Comparison of ENCODE assay signal across 8 mouse cellular contexts in genomic region chr19:21737881-21738590, GRCm38 (mm10). TPM values are rescaled to one million over a fixed set of nuclear protein-coding genes. Genes with fewer than 3 reads are reported as not detected.
DNase-seq lines count a peak whose midpoint lies in the region; ATAC-seq and TF ChIP-seq lines count a peak whose summit lies in the region.

No protein-coding gene starts in this region.

- no peaks in the 10 kb centered on the region for H3K9me3 ChIP-seq in intestine, embryonic 16.5 days (ENCODE audit: control insufficient read depth, low read length)
- H3K9me3 ChIP-seq in liver, embryonic 13.5 days (replicated peaks), result no peaks in the 10 kb centered on the region

- ATAC-seq in cerebellum, adult (ENCODE audit: insufficient number of reproducible peaks, low FRiP score, low TSS enrichment), result peak; percentile 27; the same call in 1 of the 2 replicates
- peak; percentile 71 for ATAC-seq in intestine, embryonic 16.5 days
- ATAC-seq in liver, embryonic 13.5 days (ENCODE audit: low read depth), result no peak
- no peak for ATAC-seq in erythroid progenitor cell, adult 5-6 weeks (replicated peaks; ENCODE audit: low FRiP score, poor library complexity, severe bottlenecking)

- no peak for DNase-seq in thymus, adult 2 months
- no peak for DNase-seq in thymus, postnatal 10 days (ENCODE audit: low spot score in 2 of 2)
- DNase-seq in gastrocnemius, postnatal 14 days, result peak; percentile 80
- no peak for DNase-seq in liver, embryonic 13.5 days
- DNase-seq in right cerebral cortex, postnatal 4 days, result peak; percentile 41

- H3K4me1 ChIP-seq in thymus, adult 2 months (replicated peaks; ENCODE audit: control insufficient read depth, insufficient read depth, low read length), result peaks cover 5% of the 10 kb centered on the region; the same call in 1 of the 2 replicates
- peaks cover 10% of the 10 kb centered on the region; the same call in 1 of the 2 replicates for H3K4me1 ChIP-seq in intestine, embryonic 16.5 days (ENCODE audit: control insufficient read depth, insufficient read depth, low read length)
- H3K4me1 ChIP-seq in liver, embryonic 13.5 days (replicated peaks), result peaks cover 12% of the 10 kb centered on the region; the same call in 1 of the 2 replicates

- TF ChIP-seq CTCF in thymus, adult 2 months (IDR thresholded peaks at IDR 0.05; ENCODE audit: borderline replicate concordance, control insufficient read depth, extremely low read depth, insufficient read depth, low read length, poor library complexity), result no peak

- peak overlapping the region; percentile 19; the same call in 1 of the 2 replicates for H3K4me2 ChIP-seq in intestine, embryonic 16.5 days (ENCODE audit: low read depth, low read length)
- peak overlapping the region; percentile 54 for H3K4me2 ChIP-seq in liver, embryonic 13.5 days

- no peaks in the 10 kb centered on the region for H3K27me3 ChIP-seq in thymus, adult 2 months (ENCODE audit: control insufficient read depth, insufficient read depth, low read length)
- no peaks in the 10 kb centered on the region for H3K27me3 ChIP-seq in intestine, embryonic 16.5 days (replicated peaks; ENCODE audit: control insufficient read depth, insufficient read depth, low read length)
- H3K27me3 ChIP-seq in liver, embryonic 13.5 days, result no peaks in the 10 kb centered on the region

- H3K4me3 ChIP-seq in thymus, adult 2 months (ENCODE audit: control insufficient read depth, insufficient read depth, low read length), result peak overlapping the region; percentile 11; the same call in 1 of the 2 replicates
- no peak overlapping the region for H3K4me3 ChIP-seq in intestine, embryonic 16.5 days (ENCODE audit: low read length)
- peak overlapping the region; percentile 34 for H3K4me3 ChIP-seq in liver, embryonic 13.5 days (replicated peaks)

- H3K9ac ChIP-seq in intestine, embryonic 16.5 days (ENCODE audit: low read depth, low read length), result no peak overlapping the region
- 0 out of 2 replicates have a peak overlapping the region, but pooled peaks have one; percentile 26 for H3K9ac ChIP-seq in liver, embryonic 13.5 days

- no peak for TF ChIP-seq POLR2A in thymus, adult 2 months (IDR thresholded peaks at IDR 0.05; ENCODE audit: control insufficient read depth, extremely low read depth, insufficient read depth, low read length, poor library complexity)

- H3K27ac ChIP-seq in thymus, adult 2 months (ENCODE audit: control insufficient read depth, insufficient read depth, low read length), result peak overlapping the region; percentile 15; the same call in 1 of the 2 replicates
- H3K27ac ChIP-seq in intestine, embryonic 16.5 days (ENCODE audit: low read length), result peak overlapping the region; percentile 79
- H3K27ac ChIP-seq in liver, embryonic 13.5 days, result peak overlapping the region; percentile 19; the same call in 1 of the 2 replicates

- H3K36me3 ChIP-seq in thymus, adult 2 months (ENCODE audit: control insufficient read depth, insufficient read depth, low read length), result no peaks in the 10 kb centered on the region
- no peaks in the 10 kb centered on the region for H3K36me3 ChIP-seq in intestine, embryonic 16.5 days (ENCODE audit: control insufficient read depth, insufficient read depth, low read length)
- H3K36me3 ChIP-seq in liver, embryonic 13.5 days, result no peaks in the 10 kb centered on the region

- 60% methylated on average over 17 of the region's 17 CpGs for WGBS in thymus, adult 2 months
- WGBS in intestine, embryonic 16.5 days, result 47% methylated on average over 17 of the region's 17 CpGs
- 29% methylated on average over 17 of the region's 17 CpGs for WGBS in liver, embryonic 13.5 days (ENCODE audit: insufficient replicate concordance)

- intact Hi-C loops in gastrocnemius, postnatal 14 days (cut with DNase I; ENCODE audit: low total_unique reads), result no loop called here

RNA-seq across cellular contexts. Expression of gene Cemip2, which starts 40.1 kb away (rescaled TPM):
- 3.1 TPM in 2 replicates for polyA plus RNA-seq in thymus, adult 2 months (2012; rRNA removed)
- 1 to 10 TPM; 6.4 to 7.7 TPM for total RNA-seq in gastrocnemius, postnatal 14 days (2021)
- 7.3 and 8.0 TPM in 2 replicates for polyA plus RNA-seq in intestine, embryonic 16.5 days (2015; fragmentation: Nextera tagmentation; extraction: Ambion mirVana)
- 7.2 and 8.7 TPM in 2 replicates for polyA plus RNA-seq in liver, embryonic 13.5 days (2015; fragmentation: Nextera tagmentation; extraction: Ambion mirVana)
- total RNA-seq in erythroid progenitor cell, adult 5-6 weeks (2015; ENCODE audit: low replicate concordance), result 1.7 and 2.2 TPM in 2 replicates
- total RNA-seq in erythroid progenitor cell, adult 5-6 weeks (2017; ENCODE audit: low replicate concordance), result 3.3 and 3.8 TPM in 2 replicates

Comparison
In these comparisons a context has a peak if more than half of its experiments do, and no peak if none do; other contexts are left out.
1. DNase-seq: peak in gastrocnemius, postnatal 14 days (single experiment) and right cerebral cortex, postnatal 4 days (single experiment); none in thymus, adult 2 months (single experiment), thymus, postnatal 10 days (0 of 2) and liver, embryonic 13.5 days (single experiment).
2. H3K27ac ChIP-seq: peak in every context shown above with its lines; median percentile 79 in intestine, embryonic 16.5 days; 19 in liver, embryonic 13.5 days; 15 in thymus, adult 2 months.
3. ATAC-seq: peak in cerebellum, adult (single experiment) and intestine, embryonic 16.5 days (single experiment); none in liver, embryonic 13.5 days (single experiment) and erythroid progenitor cell, adult 5-6 weeks (single experiment).